Mouse (Mus musculus): Measurements from ENCODE around the gene 3110009E18Rik.

Gene 3110009E18Rik

GRCm38 (mm10) chr1:120105556-120105959 is 15.4 kb upstream of the 3110009E18Rik start:
- no peak for DNase-seq

GRCm38 (mm10) chr1:120109741-120110432 is 11.1 kb upstream of the 3110009E18Rik start:
- no peak for DNase-seq

- no peak for DNase-seq
Measured at GRCm38 (mm10) chr1:120111766-120112165, 9.2 kb upstream of the 3110009E18Rik start.

GRCm38 (mm10) chr1:120112251-120113187 is 8.5 kb upstream of the 3110009E18Rik start:
- no peak for DNase-seq

GRCm38 (mm10) chr1:120115671-120116081 is 5.3 kb upstream of the 3110009E18Rik start:
- peak; percentile 97 for DNase-seq

- peak; percentile 89 for DNase-seq
Measured at GRCm38 (mm10) chr1:120116106-120116505, 4.9 kb upstream of the 3110009E18Rik start.

GRCm38 (mm10) chr1:120118854-120119253 is 2.1 kb upstream of the 3110009E18Rik start:
- DNase-seq, result peak; percentile 83

GRCm38 (mm10) chr1:120119389-120119788 is 1.6 kb upstream of the 3110009E18Rik start:
- DNase-seq, result peak; percentile 82

- peak; percentile 98 for DNase-seq
Measured at GRCm38 (mm10) chr1:120120141-120120968, 632 bp upstream of the 3110009E18Rik start.

- no peak for DNase-seq
Measured at GRCm38 (mm10) chr1:120121930-120122530, 1.0 kb downstream of the 3110009E18Rik start.

- no peak for DNase-seq
Measured at GRCm38 (mm10) chr1:120122634-120123383, 1.8 kb downstream of the 3110009E18Rik start.

- peak; percentile 89 for DNase-seq
Measured at GRCm38 (mm10) chr1:120124839-120125238, 3.9 kb downstream of the 3110009E18Rik start.

GRCm38 (mm10) chr1:120125471-120125870 is 4.5 kb downstream of the 3110009E18Rik start:
- no peak for DNase-seq

GRCm38 (mm10) chr1:120126318-120126717 is 5.3 kb downstream of the 3110009E18Rik start:
- peak; percentile 87 for DNase-seq

GRCm38 (mm10) chr1:120132376-120132775 is 11.4 kb downstream of the 3110009E18Rik start:
- no peak for DNase-seq

- DNase-seq, result peak; percentile 95
Measured at GRCm38 (mm10) chr1:120135934-120136786, 15.2 kb downstream of the 3110009E18Rik start.

GRCm38 (mm10) chr1:120138923-120139540 is 18.0 kb downstream of the 3110009E18Rik start:
- DNase-seq, result no peak

- no peak for DNase-seq
Measured at GRCm38 (mm10) chr1:120140144-120140693, 19.2 kb downstream of the 3110009E18Rik start.

GRCm38 (mm10) chr1:120142551-120142950 is 21.6 kb downstream of the 3110009E18Rik start:
- DNase-seq, result peak; percentile 93

Measured in heart, adult 11 months (tissue).